Mouse (Mus musculus): ENCODE results near the gene Zfp428. TPM values are rescaled to one million over a fixed set of nuclear protein-coding genes. Genes with fewer than 3 reads are reported as not detected.
"Not testable (repeated sequence)": the region's sequence is repeated elsewhere in the genome, so short reads cannot be mapped to it uniquely, and the experiment has no call there.

Zfp428 gene
- polyA plus RNA-seq, 1 experiment: 3.1 TPM

- TF ChIP-seq CTCF (IDR thresholded peaks at IDR 0.05; ENCODE audit: control insufficient read depth, insufficient read depth, low read length): no peak
- TF ChIP-seq POLR2A (IDR thresholded peaks at IDR 0.05; ENCODE audit: borderline replicate concordance, control insufficient read depth, low read depth, low read length): no peak
- Histone ChIP-seq H3K4me1 (ENCODE audit: control insufficient read depth, insufficient read depth, low read length) (no peaks in the 10 kb centered on the region), H3K27ac (ENCODE audit: control insufficient read depth, insufficient read depth, low read depth, low read length, poor library complexity) (no peak overlapping the region), H3K4me3 (replicated peaks; ENCODE audit: control insufficient read depth, low read depth, low read length) (no peak overlapping the region)
- 51% methylated on average over 3 of the region's 3 CpGs for WGBS
These were observed 12.3 kb downstream of the Zfp428 start for GRCm38 (mm10) chr7:24519130-24519529.

GRCm38 (mm10) chr7:24520054-24520453 is 13.2 kb downstream of the Zfp428 start:
- H3K4me1 ChIP-seq (ENCODE audit: control insufficient read depth, insufficient read depth, low read length); H3K4me3 ChIP-seq (replicated peaks; ENCODE audit: control insufficient read depth, low read depth, low read length); H3K27ac ChIP-seq (ENCODE audit: control insufficient read depth, insufficient read depth, low read depth, low read length, poor library complexity): not testable (repeated sequence)
- WGBS: 78% methylated on average over 10 of the region's 10 CpGs

- H3K4me3 ChIP-seq (replicated peaks; ENCODE audit: control insufficient read depth, low read depth, low read length): no peak overlapping the region
- H3K4me1 ChIP-seq (ENCODE audit: control insufficient read depth, insufficient read depth, low read length): no peaks in the 10 kb centered on the region
- H3K27ac ChIP-seq (ENCODE audit: control insufficient read depth, insufficient read depth, low read depth, low read length, poor library complexity): no peak overlapping the region
- TF ChIP-seq CTCF (IDR thresholded peaks at IDR 0.05; ENCODE audit: control insufficient read depth, insufficient read depth, low read length) (no peak), POLR2A (IDR thresholded peaks at IDR 0.05; ENCODE audit: borderline replicate concordance, control insufficient read depth, low read depth, low read length) (no peak)
- WGBS: 57% methylated on average over 5 of the region's 5 CpGs
These were observed 16.0 kb downstream of the Zfp428 start for GRCm38 (mm10) chr7:24522805-24523204.

- Histone ChIP-seq H3K4me3 (replicated peaks; ENCODE audit: control insufficient read depth, low read depth, low read length) (no peak overlapping the region), H3K4me1 (ENCODE audit: control insufficient read depth, insufficient read depth, low read length) (no peaks in the 10 kb centered on the region), H3K27ac (ENCODE audit: control insufficient read depth, insufficient read depth, low read depth, low read length, poor library complexity) (no peak overlapping the region)
- WGBS: 65% methylated on average over 6 of the region's 6 CpGs
- no peak for TF ChIP-seq POLR2A (IDR thresholded peaks at IDR 0.05; ENCODE audit: borderline replicate concordance, control insufficient read depth, low read depth, low read length)
- TF ChIP-seq CTCF (IDR thresholded peaks at IDR 0.05; ENCODE audit: control insufficient read depth, insufficient read depth, low read length): no peak
These were observed 16.9 kb downstream of the Zfp428 start for GRCm38 (mm10) chr7:24523723-24524122.

- WGBS: 67% methylated on average over 6 of the region's 6 CpGs
These were observed 18.2 kb downstream of the Zfp428 start for GRCm38 (mm10) chr7:24524978-24525377.

DNA sequence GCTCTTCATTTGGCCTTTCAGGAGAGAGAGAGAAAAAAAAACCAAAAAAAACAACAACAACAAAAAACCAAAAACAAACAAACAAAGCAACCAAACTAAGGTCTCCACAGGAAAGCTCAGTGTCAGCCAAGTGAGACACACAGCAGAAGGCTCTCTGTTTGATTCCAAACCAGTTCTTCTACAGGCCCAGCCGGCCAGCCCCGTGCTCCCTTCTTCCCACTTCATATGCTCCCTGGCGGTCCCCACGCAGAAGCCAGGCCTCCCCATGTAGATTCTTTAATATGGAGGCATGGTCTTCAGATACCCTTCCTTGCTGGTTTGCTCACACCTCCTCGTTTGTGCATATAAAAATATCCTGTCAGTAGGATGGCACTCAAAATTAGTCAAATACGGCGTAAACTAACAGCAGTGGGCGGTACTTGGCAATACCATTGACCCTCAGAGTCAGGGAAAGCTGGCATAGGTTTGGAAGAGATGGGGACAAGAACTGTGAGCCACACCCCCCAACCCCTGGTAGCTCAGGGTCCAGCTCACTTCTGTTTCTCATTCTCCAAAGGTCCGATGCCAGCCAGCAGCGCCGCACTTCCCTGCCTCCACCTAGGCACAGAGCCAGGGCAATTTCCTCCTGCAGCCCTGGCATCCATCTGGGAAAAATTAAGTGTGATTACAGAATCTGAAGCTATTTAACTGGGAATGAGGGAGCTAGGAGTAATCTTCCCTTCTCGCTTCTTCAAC is 19.0 kb downstream of the Zfp428 start:
- no peaks in the 10 kb centered on the region for H3K4me1 ChIP-seq (ENCODE audit: control insufficient read depth, insufficient read depth, low read length)
- 88% methylated on average over 12 of the region's 12 CpGs for whole genome bisulfite sequencing
- TF ChIP-seq POLR2A (IDR thresholded peaks at IDR 0.05; ENCODE audit: borderline replicate concordance, control insufficient read depth, low read depth, low read length): no peak
- TF ChIP-seq CTCF (IDR thresholded peaks at IDR 0.05; ENCODE audit: control insufficient read depth, insufficient read depth, low read length): no peak
- H3K27ac ChIP-seq (ENCODE audit: control insufficient read depth, insufficient read depth, low read depth, low read length, poor library complexity): no peak overlapping the region
- no peak overlapping the region for H3K4me3 ChIP-seq (replicated peaks; ENCODE audit: control insufficient read depth, low read depth, low read length)

More at GRCm38 (mm10) chr7:24524978-24525377, 18.2 kb downstream of the Zfp428 start:
- no peak overlapping the region for H3K4me3 ChIP-seq (replicated peaks; ENCODE audit: control insufficient read depth, low read depth, low read length)
- H3K27ac ChIP-seq (ENCODE audit: control insufficient read depth, insufficient read depth, low read depth, low read length, poor library complexity): no peak overlapping the region
- TF ChIP-seq POLR2A (IDR thresholded peaks at IDR 0.05; ENCODE audit: borderline replicate concordance, control insufficient read depth, low read depth, low read length) (no peak), CTCF (IDR thresholded peaks at IDR 0.05; ENCODE audit: control insufficient read depth, insufficient read depth, low read length) (peak; percentile 1; the same call in 1 of the 2 replicates)
- H3K4me1 ChIP-seq (ENCODE audit: control insufficient read depth, insufficient read depth, low read length): no peaks in the 10 kb centered on the region

DNA sequence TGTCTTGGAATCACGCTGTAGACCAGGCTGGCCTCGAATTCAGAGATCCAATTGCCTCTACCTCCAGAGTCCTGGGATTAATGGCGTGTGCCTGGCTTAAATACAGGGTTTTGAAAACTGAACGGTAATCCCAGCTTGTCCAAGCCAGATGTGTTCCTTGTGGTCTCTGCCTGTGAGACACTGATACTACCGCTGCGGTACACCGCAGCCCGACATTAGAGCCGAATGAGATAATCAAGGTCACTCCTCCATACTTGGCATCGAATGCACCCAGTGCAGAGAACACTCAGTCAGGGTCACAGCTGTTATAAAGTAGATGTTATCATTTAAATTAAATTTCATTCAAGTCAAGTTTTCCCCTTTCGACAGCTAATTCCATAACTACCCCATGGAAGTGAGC is 22.1 kb downstream of the Zfp428 start:
- H3K4me1 ChIP-seq (ENCODE audit: control insufficient read depth, insufficient read depth, low read length): peaks cover 1% of the 10 kb centered on the region; the same call in 1 of the 2 replicates
- no peak overlapping the region for H3K27ac ChIP-seq (ENCODE audit: control insufficient read depth, insufficient read depth, low read depth, low read length, poor library complexity)
- TF ChIP-seq CTCF (IDR thresholded peaks at IDR 0.05; ENCODE audit: control insufficient read depth, insufficient read depth, low read length) (no peak), POLR2A (IDR thresholded peaks at IDR 0.05; ENCODE audit: borderline replicate concordance, control insufficient read depth, low read depth, low read length) (no peak)
- 73% methylated on average over 11 of the region's 11 CpGs for WGBS
- no peak overlapping the region for H3K4me3 ChIP-seq (replicated peaks; ENCODE audit: control insufficient read depth, low read depth, low read length)

GRCm38 (mm10) chr7:24529580-24529979 is 22.8 kb downstream of the Zfp428 start:
- WGBS: 48% methylated on average over 11 of the region's 11 CpGs
- peak overlapping the region; percentile 77 for H3K4me3 ChIP-seq (replicated peaks; ENCODE audit: control insufficient read depth, low read depth, low read length)
- no peak for TF ChIP-seq CTCF (IDR thresholded peaks at IDR 0.05; ENCODE audit: control insufficient read depth, insufficient read depth, low read length)
- no peak for TF ChIP-seq POLR2A (IDR thresholded peaks at IDR 0.05; ENCODE audit: borderline replicate concordance, control insufficient read depth, low read depth, low read length)
- no peak overlapping the region for H3K27ac ChIP-seq (ENCODE audit: control insufficient read depth, insufficient read depth, low read depth, low read length, poor library complexity)
- H3K4me1 ChIP-seq (ENCODE audit: control insufficient read depth, insufficient read depth, low read length): peaks cover 1% of the 10 kb centered on the region; the same call in 1 of the 2 replicates
